Mouse (Mus musculus): ENCODE results near the gene Prl8a6. TPM values are rescaled to one million over a fixed set of nuclear protein-coding genes. Genes with fewer than 3 reads are reported as not detected.

Gene Prl8a6
- total RNA-seq (2021): not detected
- long read RNA-seq, experiment 1: 0 reads
- long read RNA-seq, experiment 2: 0 reads

GRCm38 (mm10) chr13:27438588-27438987 is at the start of gene Prl8a6:
TSS of gene Prl8a6 (minus strand) at chr13:27438688.
- no peak for DNase-seq (ENCODE audit: low spot score)

GRCm38 (mm10) chr13:27433159-27433558 is 5.3 kb downstream of the Prl8a6 start:
- DNase-seq (ENCODE audit: low spot score): no peak

GRCm38 (mm10) chr13:27413640-27414039 is 24.8 kb downstream of the Prl8a6 start:
- DNase-seq (ENCODE audit: low spot score): no peak

GRCm38 (mm10) chr13:27399061-27399724 is 39.3 kb downstream of the Prl8a6 start:
- DNase-seq (ENCODE audit: low spot score): no peak

GRCm38 (mm10) chr13:27390746-27391145 is 47.7 kb downstream of the Prl8a6 start, which contains the start of gene Prl2b1:
TSS of gene Prl2b1 (minus strand) at chr13:27390846.
- DNase-seq (ENCODE audit: low spot score): no peak

Other genes with a start within 250 kb of the Prl8a6 start
- not detected for gene Prl3c1, start 242.0 kb downstream of the Prl8a6 start, total RNA-seq (2021)
- not detected for gene Prl3b1, start 196.8 kb downstream of the Prl8a6 start, total RNA-seq (2021)
- gene Prl3a1, start 179.3 kb downstream of the Prl8a6 start, total RNA-seq (2021): not detected
- gene Prl6a1, start 126.1 kb downstream of the Prl8a6 start, total RNA-seq (2021): not detected
- gene Prl8a2, start 93.0 kb downstream of the Prl8a6 start, total RNA-seq (2021): not detected
- gene Prl2b1, start 47.8 kb downstream of the Prl8a6 start, total RNA-seq (2021): not detected
- not detected for gene Prl8a8, start 74.5 kb upstream of the Prl8a6 start, total RNA-seq (2021)
- not detected for gene Prl8a9, start 125.9 kb upstream of the Prl8a6 start, total RNA-seq (2021)
- not detected for gene Prl8a1, start 143.5 kb upstream of the Prl8a6 start, total RNA-seq (2021)
- not detected for gene Prl7b1, start 171.9 kb upstream of the Prl8a6 start, total RNA-seq (2021)
- gene Prl7a1, start 203.8 kb upstream of the Prl8a6 start, total RNA-seq (2021): not detected
- gene Prl7a2, start 229.3 kb upstream of the Prl8a6 start, total RNA-seq (2021): not detected

Data from gastrocnemius, adult 18-20 months (tissue).